Mouse (Mus musculus) CD4-positive, CD25-positive, alpha-beta regulatory T cell, adult 9 weeks (primary cell): ENCODE results near the gene Olfr773. TPM values are rescaled to one million over a fixed set of nuclear protein-coding genes. Genes with fewer than 3 reads are reported as not detected.

Experiments used
- polyA plus RNA-seq: library from polyadenylated mRNA; unstranded; fragments of 100-300 nt; shearing (Covaris generic); gene quantifications from one replicate; pipeline ENCODE4 v1.2.1, GENCODE M21; 2017

Olfr773 gene
- not detected for polyA plus RNA-seq

DNA sequence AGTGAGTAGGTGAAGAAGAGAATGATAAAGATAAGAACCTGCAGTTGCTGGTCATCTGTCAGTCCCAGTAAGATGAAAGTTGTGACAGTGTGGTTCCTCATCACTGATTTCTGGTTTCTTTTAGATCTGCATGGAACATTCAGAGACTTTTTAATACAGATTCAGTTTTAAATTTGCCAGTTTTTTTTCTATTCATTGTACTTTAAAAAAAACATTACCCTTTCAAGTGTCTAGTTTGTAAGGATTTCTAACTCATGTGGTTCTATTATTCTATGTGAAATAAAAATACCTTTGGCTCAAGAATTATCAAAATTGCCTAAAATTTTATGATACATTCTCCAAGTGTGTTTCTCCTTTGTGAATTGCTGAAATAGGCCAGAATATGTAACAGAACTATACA is at the start of gene Olfr773:
Gene Olfr773 (minus strand): TSS at position 101 of the 400 bp plus-strand sequence.

DNA sequence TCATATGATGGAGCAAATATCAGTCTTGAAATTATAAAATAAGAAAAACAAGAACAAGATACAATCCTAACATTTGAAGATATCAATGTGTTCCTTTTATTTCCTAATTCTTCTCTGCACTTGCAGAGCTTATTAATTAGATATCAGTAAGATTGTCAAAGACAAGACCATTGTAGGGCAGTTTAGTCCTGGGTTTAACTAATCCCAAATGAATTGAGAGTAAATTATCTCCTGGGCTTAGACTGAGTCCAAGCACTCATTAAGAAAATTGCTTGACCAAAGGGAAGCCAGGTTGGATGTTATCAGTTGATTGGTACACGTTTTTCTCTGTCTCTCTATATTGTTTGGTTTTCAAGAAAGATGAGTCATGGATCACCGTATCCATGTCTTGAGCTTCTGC is 48.7 kb upstream of the Olfr773 start, which contains the start of gene Olfr774:
Gene Olfr774 (plus strand): TSS at position 301 of the 400 bp plus-strand sequence.

DNA sequence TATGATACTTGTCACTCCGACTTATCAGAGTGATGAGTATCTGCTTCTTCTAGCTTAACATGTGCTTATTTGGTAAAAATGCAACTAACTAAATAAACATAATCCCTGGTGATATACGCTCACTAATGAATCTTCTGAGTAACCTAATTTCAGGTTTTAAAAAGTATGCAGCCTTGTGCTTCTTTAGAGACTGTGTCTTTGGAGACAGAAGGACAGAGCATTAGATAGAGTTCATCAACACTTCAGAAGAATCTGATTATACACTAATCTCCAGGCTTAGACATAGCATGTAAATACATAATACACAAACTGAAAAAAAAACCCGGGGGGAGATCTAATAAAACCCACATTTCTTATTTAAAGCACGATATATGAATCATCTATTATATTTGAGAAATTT is 9.4 kb downstream of the Olfr773 start, which contains the start of gene Olfr772:
Gene Olfr772 (minus strand): TSS at position 101 of the 400 bp plus-strand sequence.

DNA sequence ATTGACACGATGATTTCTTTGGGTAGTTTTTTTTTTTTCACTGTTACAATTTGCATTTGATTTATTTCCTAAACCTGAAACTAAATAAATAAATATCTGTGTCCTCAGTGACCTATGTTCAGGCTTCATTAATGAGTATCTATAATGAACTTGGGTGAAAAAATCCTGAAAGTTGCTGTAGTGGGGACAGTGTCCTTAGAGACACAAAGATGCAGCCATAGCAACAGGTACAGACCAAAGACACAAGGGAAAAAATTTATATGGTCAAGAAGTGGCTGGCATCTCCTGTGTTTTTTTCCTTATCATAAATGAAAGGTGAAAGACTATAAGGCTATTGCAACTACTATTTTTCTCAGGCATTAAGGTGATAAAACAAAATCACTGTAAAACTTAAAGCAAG is 22.6 kb downstream of the Olfr773 start, which contains the start of gene Olfr771:
Gene Olfr771 (minus strand): TSS at position 101 of the 400 bp plus-strand sequence.

DNA sequence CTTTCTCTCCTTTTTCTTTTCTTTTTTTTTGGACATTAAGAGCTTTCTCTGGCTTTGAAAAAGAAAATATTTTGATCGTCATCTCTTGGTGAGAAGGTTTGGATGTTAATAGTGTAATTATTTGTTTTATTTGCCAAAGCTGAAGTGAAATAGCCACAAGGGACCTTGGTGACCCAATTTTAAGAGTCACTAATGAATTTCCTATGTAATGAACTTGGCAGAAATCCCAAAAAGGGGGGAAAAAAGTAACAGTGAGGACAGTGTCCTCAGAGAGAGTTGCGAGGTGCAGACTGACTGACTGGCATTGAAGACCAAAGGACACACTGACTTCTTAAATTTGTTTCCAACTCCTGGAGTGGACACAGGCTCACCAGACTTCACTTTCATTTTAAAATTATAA is 48.3 kb downstream of the Olfr773 start, which contains the start of gene Olfr770:
Gene Olfr770 (minus strand): TSS at position 101 of the 400 bp plus-strand sequence.

Other genes with a start within 250 kb of the Olfr773 start
- gene Mettl7b, start 226.4 kb downstream of the Olfr773 start, polyA plus RNA-seq, result not detected
- not detected for gene Olfr9, start 198.0 kb downstream of the Olfr773 start, polyA plus RNA-seq
- gene Olfr763, start 176.6 kb downstream of the Olfr773 start, polyA plus RNA-seq, result not detected
- not detected for gene Olfr764-ps1, start 147.5 kb downstream of the Olfr773 start, polyA plus RNA-seq
- gene Olfr765, start 137.4 kb downstream of the Olfr773 start, polyA plus RNA-seq, result not detected
- gene Olfr766-ps1, start 118.4 kb downstream of the Olfr773 start, polyA plus RNA-seq, result not detected
- gene Olfr767, start 104.5 kb downstream of the Olfr773 start, polyA plus RNA-seq, result not detected
- not detected for gene Olfr768, start 88.0 kb downstream of the Olfr773 start, polyA plus RNA-seq
- gene Olfr769, start 69.6 kb downstream of the Olfr773 start, polyA plus RNA-seq, result not detected
- gene Olfr770, start 48.4 kb downstream of the Olfr773 start, polyA plus RNA-seq, result not detected
- gene Olfr771, start 22.7 kb downstream of the Olfr773 start, polyA plus RNA-seq, result not detected
- gene Olfr772, start 9.5 kb downstream of the Olfr773 start, polyA plus RNA-seq, result not detected
- not detected for gene Olfr774, start 48.8 kb upstream of the Olfr773 start, polyA plus RNA-seq
- gene Olfr775, start 61.0 kb upstream of the Olfr773 start, polyA plus RNA-seq, result not detected
- gene Olfr776, start 71.7 kb upstream of the Olfr773 start, polyA plus RNA-seq, result not detected
- not detected for gene Olfr777, start 84.1 kb upstream of the Olfr773 start, polyA plus RNA-seq
- gene Olfr780, start 130.7 kb upstream of the Olfr773 start, polyA plus RNA-seq, result not detected
- not detected for gene Olfr781, start 141.4 kb upstream of the Olfr773 start, polyA plus RNA-seq
- gene Olfr782, start 161.4 kb upstream of the Olfr773 start, polyA plus RNA-seq, result not detected
- not detected for gene Olfr784, start 196.7 kb upstream of the Olfr773 start, polyA plus RNA-seq
- not detected for gene Olfr785, start 218.0 kb upstream of the Olfr773 start, polyA plus RNA-seq
- gene Olfr786, start 239.9 kb upstream of the Olfr773 start, polyA plus RNA-seq, result not detected